Mouse (Mus musculus): ENCODE data around the gene Setdb1. TPM values are rescaled to one million over a fixed set of nuclear protein-coding genes. Genes with fewer than 3 reads are reported as not detected.

The Setdb1 gene
- polyA plus RNA-seq, 1 experiment = 15.6 TPM

GRCm38 (mm10) chr3:95312623-95313022, 44.4 kb downstream of the Setdb1 start:
- Histone ChIP-seq H3K27me3 (ENCODE audit: control insufficient read depth, insufficient read depth, insufficient read length) (no peaks in the 10 kb centered on the region), H3K79me3 (ENCODE audit: low read depth) (peaks cover 25% of the 10 kb centered on the region), H3ac (ENCODE audit: control insufficient read depth, insufficient read length, low read depth) (peak overlapping the region; percentile 10), H3K4me3 (ENCODE audit: insufficient read depth, poor library complexity, severe bottlenecking) (no peak overlapping the region), H3K36me3 (ENCODE audit: control insufficient read depth, insufficient read depth) (peaks cover 6% of the 10 kb centered on the region), H3K79me2 (ENCODE audit: control insufficient read depth, insufficient read depth) (peaks cover 51% of the 10 kb centered on the region)
- peak; percentile 55 for TF ChIP-seq MYOD1 (IDR thresholded peaks at IDR 0.05; ENCODE audit: control insufficient read depth, insufficient read length, low read depth)
- no peak for TF ChIP-seq MYOG (IDR thresholded peaks at IDR 0.05; ENCODE audit: control insufficient read depth, extremely low read depth, insufficient read length)
- TF ChIP-seq USF1 (IDR thresholded peaks at IDR 0.05; ENCODE audit: low read depth) = peak; percentile 43
- TF ChIP-seq CTCF (IDR thresholded peaks at IDR 0.05; ENCODE audit: control insufficient read depth, insufficient read depth, insufficient read length) = no peak
- peak; percentile 88 for TF ChIP-seq MAX (IDR thresholded peaks at IDR 0.05)
- no peak for TF ChIP-seq CEBPB (IDR thresholded peaks at IDR 0.05; ENCODE audit: low read depth)
- peak; percentile 66 for TF ChIP-seq FOSL1 (IDR thresholded peaks at IDR 0.05; ENCODE audit: insufficient read depth, low read length, poor library complexity, severe bottlenecking)

GRCm38 (mm10) chr3:95310968-95311882, 45.8 kb downstream of the Setdb1 start:
- Histone ChIP-seq H3ac (ENCODE audit: control insufficient read depth, insufficient read length, low read depth) (no peak overlapping the region), H3K79me2 (ENCODE audit: control insufficient read depth, insufficient read depth) (peaks cover 37% of the 10 kb centered on the region), H3K4me3 (ENCODE audit: insufficient read depth, poor library complexity, severe bottlenecking) (no peak overlapping the region), H3K79me3 (ENCODE audit: low read depth) (peaks cover 12% of the 10 kb centered on the region), H3K27me3 (ENCODE audit: control insufficient read depth, insufficient read depth, insufficient read length) (no peaks in the 10 kb centered on the region), H3K36me3 (ENCODE audit: control insufficient read depth, insufficient read depth) (no peaks in the 10 kb centered on the region)
- no peak for TF ChIP-seq MYOG (IDR thresholded peaks at IDR 0.05; ENCODE audit: control insufficient read depth, extremely low read depth, insufficient read length)
- TF ChIP-seq USF1 (IDR thresholded peaks at IDR 0.05; ENCODE audit: low read depth) = no peak
- no peak for TF ChIP-seq FOSL1 (IDR thresholded peaks at IDR 0.05; ENCODE audit: insufficient read depth, low read length, poor library complexity, severe bottlenecking)
- TF ChIP-seq MAX (IDR thresholded peaks at IDR 0.05) = peak; percentile 14
- TF ChIP-seq MYOD1 (IDR thresholded peaks at IDR 0.05; ENCODE audit: control insufficient read depth, insufficient read length, low read depth) = no peak
- no peak for TF ChIP-seq CEBPB (IDR thresholded peaks at IDR 0.05; ENCODE audit: low read depth)
- no peak for TF ChIP-seq CTCF (IDR thresholded peaks at IDR 0.05; ENCODE audit: control insufficient read depth, insufficient read depth, insufficient read length)

GRCm38 (mm10) chr3:95310496-95310895, 46.5 kb downstream of the Setdb1 start:
- H3K4me3 ChIP-seq (ENCODE audit: insufficient read depth, poor library complexity, severe bottlenecking) = no peak overlapping the region
- TF ChIP-seq CTCF (IDR thresholded peaks at IDR 0.05; ENCODE audit: control insufficient read depth, insufficient read depth, insufficient read length) (no peak), MYOG (IDR thresholded peaks at IDR 0.05; ENCODE audit: control insufficient read depth, extremely low read depth, insufficient read length) (no peak), CEBPB (IDR thresholded peaks at IDR 0.05; ENCODE audit: low read depth) (no peak), FOSL1 (IDR thresholded peaks at IDR 0.05; ENCODE audit: insufficient read depth, low read length, poor library complexity, severe bottlenecking) (no peak), USF1 (IDR thresholded peaks at IDR 0.05; ENCODE audit: low read depth) (no peak), MAX (IDR thresholded peaks at IDR 0.05) (no peak), MYOD1 (IDR thresholded peaks at IDR 0.05; ENCODE audit: control insufficient read depth, insufficient read length, low read depth) (no peak)
- H3K79me3 ChIP-seq (ENCODE audit: low read depth) = peaks cover 5% of the 10 kb centered on the region
- no peaks in the 10 kb centered on the region for H3K36me3 ChIP-seq (ENCODE audit: control insufficient read depth, insufficient read depth)
- no peaks in the 10 kb centered on the region for H3K27me3 ChIP-seq (ENCODE audit: control insufficient read depth, insufficient read depth, insufficient read length)
- peaks cover 30% of the 10 kb centered on the region for H3K79me2 ChIP-seq (ENCODE audit: control insufficient read depth, insufficient read depth)
- H3ac ChIP-seq (ENCODE audit: control insufficient read depth, insufficient read length, low read depth) = no peak overlapping the region

- no peak within 1 kb of the TSS for H3K4me3 ChIP-seq (ENCODE audit: insufficient read depth, poor library complexity, severe bottlenecking)
- no peaks in the 10 kb centered on the region for H3K36me3 ChIP-seq (ENCODE audit: control insufficient read depth, insufficient read depth)
- no peaks in the 10 kb centered on the region for H3K79me3 ChIP-seq (ENCODE audit: low read depth)
- H3K27me3 ChIP-seq (ENCODE audit: control insufficient read depth, insufficient read depth, insufficient read length) = no peaks in the 10 kb centered on the region
- H3K79me2 ChIP-seq (ENCODE audit: control insufficient read depth, insufficient read depth) = peaks cover 4% of the 10 kb centered on the region
- TF ChIP-seq CEBPB (IDR thresholded peaks at IDR 0.05; ENCODE audit: low read depth) (no peak), FOSL1 (IDR thresholded peaks at IDR 0.05; ENCODE audit: insufficient read depth, low read length, poor library complexity, severe bottlenecking) (no peak), MYOG (IDR thresholded peaks at IDR 0.05; ENCODE audit: control insufficient read depth, extremely low read depth, insufficient read length) (no peak), MYOD1 (IDR thresholded peaks at IDR 0.05; ENCODE audit: control insufficient read depth, insufficient read length, low read depth) (no peak), MAX (IDR thresholded peaks at IDR 0.05) (no peak), CTCF (IDR thresholded peaks at IDR 0.05; ENCODE audit: control insufficient read depth, insufficient read depth, insufficient read length) (no peak), USF1 (IDR thresholded peaks at IDR 0.05; ENCODE audit: low read depth) (no peak)
- H3ac ChIP-seq (ENCODE audit: control insufficient read depth, insufficient read length, low read depth) = no peak within 1 kb of the TSS
Measured at GRCm38 (mm10) chr3:95307100-95307499, 49.9 kb downstream of the Setdb1 start, which contains the start of gene Anxa9. Gene Anxa9, minus strand, starts transcription at chr3:95307176.

- H3K79me2 ChIP-seq (ENCODE audit: control insufficient read depth, insufficient read depth) = no peaks in the 10 kb centered on the region
- TF ChIP-seq MYOG (IDR thresholded peaks at IDR 0.05; ENCODE audit: control insufficient read depth, extremely low read depth, insufficient read length) = no peak
- no peaks in the 10 kb centered on the region for H3K27me3 ChIP-seq (ENCODE audit: control insufficient read depth, insufficient read depth, insufficient read length)
- H3K79me3 ChIP-seq (ENCODE audit: low read depth) = no peaks in the 10 kb centered on the region
- no peak overlapping the region for H3ac ChIP-seq (ENCODE audit: control insufficient read depth, insufficient read length, low read depth)
- no peaks in the 10 kb centered on the region for H3K36me3 ChIP-seq (ENCODE audit: control insufficient read depth, insufficient read depth)
- H3K4me3 ChIP-seq (ENCODE audit: insufficient read depth, poor library complexity, severe bottlenecking) = no peak overlapping the region
Measured at GRCm38 (mm10) chr3:95306244-95306643, 50.8 kb downstream of the Setdb1 start.

Data from C2C12 (cell line).